Mouse (Mus musculus): ENCODE measurements around the gene Hrk. TPM values are rescaled to one million over a fixed set of nuclear protein-coding genes. Genes with fewer than 3 reads are reported as not detected.

Hrk gene
- total and polyA plus RNA-seq, 3 experiments = not detected

- TF ChIP-seq JUND (conservative IDR thresholded peaks at IDR 0.05; ENCODE audit: low read depth, low read length) (no peak), TCF12 (IDR thresholded peaks at IDR 0.05; ENCODE audit: low read depth, low read length) (peak; percentile 80), MAZ (IDR thresholded peaks at IDR 0.05; ENCODE audit: low read depth, low read length) (peak; percentile 73; the same call in 1 of the 2 replicates), EP300 (IDR thresholded peaks at IDR 0.05; ENCODE audit: low read length) (no peak), BHLHE40 (IDR thresholded peaks at IDR 0.05; ENCODE audit: low read depth, low read length) (no peak), MAX (IDR thresholded peaks at IDR 0.05; ENCODE audit: low read length) (peak; percentile 90), ZMIZ1 (IDR thresholded peaks at IDR 0.05; ENCODE audit: low read depth, low read length) (no peak), RAD21 (IDR thresholded peaks at IDR 0.05; ENCODE audit: low read depth, low read length) (no peak), RCOR1 (conservative IDR thresholded peaks at IDR 0.05; ENCODE audit: low read depth, low read length) (peak; percentile 69; the same call in 1 of the 2 replicates), CTCF (conservative IDR thresholded peaks at IDR 0.05 in 1 of 2, IDR thresholded peaks at IDR 0.05 in 1 of 2; ENCODE audit: low read depth in 2 of 2, low read length in 2 of 2) (no peak)
Observed at GRCm38 (mm10) chr5:118154839-118155564, 9.4 kb upstream of the Hrk start, which contains the start of gene Fbxw8 (continued).

GRCm38 (mm10) chr5:118155565-118155947, 8.9 kb upstream of the Hrk start:
- in situ Hi-C loops (cut with MboI; ENCODE audit: low pct_ligation_motif_present, low pct_unique_long_range_greater_than_20kb, low sequenced_read_pairs) (no loop called here), dilution Hi-C loops (cut with MboI; ENCODE audit: extremely low pct_ligation_motif_present, extremely low pct_unique_long_range_greater_than_20kb, low sequenced_read_pairs) (no loop called here)
- peak overlapping the region in 2 of 3 experiments; percentile 94 to 97 for H3K4me3 ChIP-seq (replicated peaks in 1 of 3; ENCODE audit: low read depth in 2 of 3, low read length in 2 of 3, poor library complexity in 1 of 3)
- H3K36me3 ChIP-seq (replicated peaks in 1 of 2; ENCODE audit: control insufficient read depth in 1 of 2, insufficient read depth in 1 of 2, low read length in 1 of 2) = peaks cover 0 to 24% of the 10 kb centered on the region in 2 experiments
- no peaks in the 10 kb centered on the region for H3K9me3 ChIP-seq (replicated peaks; ENCODE audit: low read length)
- no peak overlapping the region for H3K27ac ChIP-seq (ENCODE audit: insufficient read depth, low read depth)
- peak overlapping the region; percentile 44 for H3K4me2 ChIP-seq (ENCODE audit: insufficient read depth, low read depth, poor library complexity, severe bottlenecking)
- H3K79me2 ChIP-seq (replicated peaks; ENCODE audit: control insufficient read depth, extremely low read depth, insufficient read depth, poor library complexity, severe bottlenecking) = peaks cover 21% of the 10 kb centered on the region
- DNase-seq (ENCODE audit: extremely low read depth) = no peak
- peaks cover 4 to 16% of the 10 kb centered on the region in 2 experiments; a peak in 3 of 4 replicates for H3K4me1 ChIP-seq (ENCODE audit: control insufficient read depth in 1 of 2, insufficient read depth in 2 of 2)
- H3K9ac ChIP-seq (ENCODE audit: insufficient read depth, low read depth) = peak overlapping the region; percentile 31; the same call in 1 of the 2 replicates
- TF ChIP-seq E2F4 (IDR thresholded peaks at IDR 0.05; ENCODE audit: insufficient replicate concordance, low read depth, low read length) = no peak
- peaks cover 16% of the 10 kb centered on the region for H3K27me3 ChIP-seq (replicated peaks)

- H3K9ac ChIP-seq (ENCODE audit: insufficient read depth, low read depth) = no peak overlapping the region
- dilution Hi-C loops (cut with MboI; ENCODE audit: extremely low pct_ligation_motif_present, extremely low pct_unique_long_range_greater_than_20kb, low sequenced_read_pairs) = no loop called here
- H3K9me3 ChIP-seq (replicated peaks; ENCODE audit: low read length) = no peaks in the 10 kb centered on the region
- in situ Hi-C loops (cut with MboI; ENCODE audit: low pct_ligation_motif_present, low pct_unique_long_range_greater_than_20kb, low sequenced_read_pairs) = no loop called here
- peaks cover 0 to 14% of the 10 kb centered on the region in 2 experiments for H3K36me3 ChIP-seq (replicated peaks in 1 of 2; ENCODE audit: control insufficient read depth in 1 of 2, insufficient read depth in 1 of 2, low read length in 1 of 2)
- H3K4me2 ChIP-seq (ENCODE audit: insufficient read depth, low read depth, poor library complexity, severe bottlenecking) = no peak overlapping the region
- H3K27me3 ChIP-seq (replicated peaks) = peaks cover 31% of the 10 kb centered on the region
- peak; percentile 7; the same call in 1 of the 2 replicates for TF ChIP-seq MAFK (IDR thresholded peaks at IDR 0.05; ENCODE audit: insufficient replicate concordance, low read length)
- no peak for TF ChIP-seq ZMIZ1 (IDR thresholded peaks at IDR 0.05; ENCODE audit: low read depth, low read length)
- peaks cover 19% of the 10 kb centered on the region for H3K79me2 ChIP-seq (replicated peaks; ENCODE audit: control insufficient read depth, extremely low read depth, insufficient read depth, poor library complexity, severe bottlenecking)
- peaks cover 4 to 16% of the 10 kb centered on the region in 2 experiments; a peak in 3 of 4 replicates for H3K4me1 ChIP-seq (ENCODE audit: control insufficient read depth in 1 of 2, insufficient read depth in 2 of 2)
- H3K4me3 ChIP-seq (replicated peaks in 1 of 3; ENCODE audit: low read depth in 2 of 3, low read length in 2 of 3, poor library complexity in 1 of 3) = no peak overlapping the region
- no peak for DNase-seq (ENCODE audit: extremely low read depth)
- no peak overlapping the region for H3K27ac ChIP-seq (ENCODE audit: insufficient read depth, low read depth)
Observed at GRCm38 (mm10) chr5:118156976-118157375, 7.5 kb upstream of the Hrk start.
